Mouse (Mus musculus): ENCODE measurements around the gene Krtap5-1. TPM values are rescaled to one million over a fixed set of nuclear protein-coding genes. Genes with fewer than 3 reads are reported as not detected.

The Krtap5-1 gene
- total and polyA plus RNA-seq, 3 experiments = not detected

DNA sequence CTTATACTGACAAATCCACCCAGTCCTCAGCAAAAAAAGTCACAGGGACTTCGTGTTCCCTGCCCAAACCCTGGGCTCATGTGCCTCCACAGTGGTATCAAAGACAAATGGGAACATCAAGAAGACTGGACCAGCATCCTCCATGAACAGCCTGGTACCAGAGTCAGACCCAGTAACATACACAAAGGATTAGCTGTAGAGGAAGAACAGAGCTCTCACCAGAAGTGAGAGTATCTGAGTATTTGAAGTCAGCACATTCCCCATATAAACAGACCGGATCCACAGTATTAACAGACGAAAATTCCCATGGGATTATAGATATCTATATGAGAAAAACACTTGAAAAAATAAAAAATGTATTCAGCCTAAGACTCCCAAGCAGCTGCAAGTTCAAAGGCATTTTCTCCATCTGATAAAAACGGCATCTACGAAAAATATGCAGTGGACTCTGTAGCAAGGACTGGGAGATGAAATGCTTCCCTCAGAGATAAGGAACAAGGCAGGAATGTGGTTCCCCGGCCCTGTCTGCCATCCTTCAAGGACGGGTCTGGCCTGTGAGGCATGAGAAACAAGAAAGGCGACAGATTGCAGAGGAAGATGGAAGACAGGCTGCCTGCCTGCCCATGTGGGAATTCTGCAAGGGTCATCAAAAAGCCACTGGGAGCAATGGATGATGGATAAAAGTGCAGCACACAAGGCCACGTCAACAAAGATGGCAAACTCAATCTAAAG, 30.0 kb upstream of the Krtap5-1 start:
- DNase-seq (ENCODE audit: extremely low read depth) = no peak
- Histone ChIP-seq H3K36me3 (replicated peaks in 1 of 2; ENCODE audit: control insufficient read depth in 1 of 2, insufficient read depth in 1 of 2, low read length in 1 of 2) (no peaks in the 10 kb centered on the region), H3K27me3 (replicated peaks) (peaks cover 68% of the 10 kb centered on the region), H3K4me1 (ENCODE audit: control insufficient read depth in 1 of 2, insufficient read depth in 2 of 2) (no peaks in the 10 kb centered on the region), H3K27ac (ENCODE audit: insufficient read depth, low read depth) (no peak overlapping the region), H3K9ac (ENCODE audit: insufficient read depth, low read depth) (no peak overlapping the region), H3K79me2 (replicated peaks; ENCODE audit: control insufficient read depth, extremely low read depth, insufficient read depth, poor library complexity, severe bottlenecking) (no peaks in the 10 kb centered on the region), H3K4me3 (replicated peaks in 1 of 3; ENCODE audit: low read depth in 2 of 3, low read length in 2 of 3, poor library complexity in 1 of 3) (no peak overlapping the region), H3K9me3 (replicated peaks; ENCODE audit: low read length) (no peaks in the 10 kb centered on the region), H3K4me2 (ENCODE audit: insufficient read depth, low read depth, poor library complexity, severe bottlenecking) (no peak overlapping the region)
- in situ Hi-C loops (cut with MboI; ENCODE audit: low pct_ligation_motif_present, low pct_unique_long_range_greater_than_20kb, low sequenced_read_pairs) = no loop called here
- TF ChIP-seq CHD2 (IDR thresholded peaks at IDR 0.05; ENCODE audit: low read length) (no peak), JUND (conservative IDR thresholded peaks at IDR 0.05; ENCODE audit: low read depth, low read length) (no peak), USF2 (conservative IDR thresholded peaks at IDR 0.05; ENCODE audit: low read depth, low read length) (no peak), EP300 (IDR thresholded peaks at IDR 0.05; ENCODE audit: low read length) (no peak), MAZ (IDR thresholded peaks at IDR 0.05; ENCODE audit: low read depth, low read length) (no peak), TBP (conservative IDR thresholded peaks at IDR 0.05; ENCODE audit: low read depth, low read length) (no peak), CTCF (conservative IDR thresholded peaks at IDR 0.05 in 1 of 2, IDR thresholded peaks at IDR 0.05 in 1 of 2; ENCODE audit: low read depth in 2 of 2, low read length in 2 of 2) (no peak)
- dilution Hi-C loops (cut with MboI; ENCODE audit: extremely low pct_ligation_motif_present, extremely low pct_unique_long_range_greater_than_20kb, low sequenced_read_pairs) = no loop called here

- Histone ChIP-seq H3K27me3 (replicated peaks) (peaks cover 62% of the 10 kb centered on the region), H3K4me3 (replicated peaks in 1 of 3; ENCODE audit: low read depth in 2 of 3, low read length in 2 of 3, poor library complexity in 1 of 3) (no peak overlapping the region), H3K9ac (ENCODE audit: insufficient read depth, low read depth) (no peak overlapping the region), H3K4me1 (ENCODE audit: control insufficient read depth in 1 of 2, insufficient read depth in 2 of 2) (no peaks in the 10 kb centered on the region), H3K36me3 (replicated peaks in 1 of 2; ENCODE audit: control insufficient read depth in 1 of 2, insufficient read depth in 1 of 2, low read length in 1 of 2) (no peaks in the 10 kb centered on the region), H3K9me3 (replicated peaks; ENCODE audit: low read length) (no peaks in the 10 kb centered on the region), H3K27ac (ENCODE audit: insufficient read depth, low read depth) (no peak overlapping the region), H3K79me2 (replicated peaks; ENCODE audit: control insufficient read depth, extremely low read depth, insufficient read depth, poor library complexity, severe bottlenecking) (no peaks in the 10 kb centered on the region), H3K4me2 (ENCODE audit: insufficient read depth, low read depth, poor library complexity, severe bottlenecking) (no peak overlapping the region)
- in situ Hi-C loops (cut with MboI; ENCODE audit: low pct_ligation_motif_present, low pct_unique_long_range_greater_than_20kb, low sequenced_read_pairs) = no loop called here
- DNase-seq (ENCODE audit: extremely low read depth) = no peak
- dilution Hi-C loops (cut with MboI; ENCODE audit: extremely low pct_ligation_motif_present, extremely low pct_unique_long_range_greater_than_20kb, low sequenced_read_pairs) = no loop called here
- TF ChIP-seq SMC3 (IDR thresholded peaks at IDR 0.05; ENCODE audit: low read depth, low read length) (no peak), MEF2A (IDR thresholded peaks at IDR 0.05; ENCODE audit: borderline replicate concordance, low read depth, low read length) (no peak), ZKSCAN1 (IDR thresholded peaks at IDR 0.05; ENCODE audit: borderline replicate concordance, low read depth, low read length) (no peak), NRF1 (IDR thresholded peaks at IDR 0.05; ENCODE audit: low read depth, low read length) (no peak), RCOR1 (conservative IDR thresholded peaks at IDR 0.05; ENCODE audit: low read depth, low read length) (no peak), ZMIZ1 (IDR thresholded peaks at IDR 0.05; ENCODE audit: low read depth, low read length) (no peak), RAD21 (IDR thresholded peaks at IDR 0.05; ENCODE audit: low read depth, low read length) (no peak), IRF4 (IDR thresholded peaks at IDR 0.05; ENCODE audit: low read depth, low read length) (no peak), ZC3H11A (IDR thresholded peaks at IDR 0.05; ENCODE audit: low read depth, low read length) (no peak), ETS1 (conservative IDR thresholded peaks at IDR 0.05; ENCODE audit: low read depth, low read length) (no peak), POLR2A (IDR thresholded peaks at IDR 0.05; ENCODE audit: low read depth, low read length) (no peak), USF1 (IDR thresholded peaks at IDR 0.05; ENCODE audit: low read depth, low read length) (no peak), TCF12 (IDR thresholded peaks at IDR 0.05; ENCODE audit: low read depth, low read length) (no peak), CHD2 (IDR thresholded peaks at IDR 0.05; ENCODE audit: low read length) (no peak), MAX (IDR thresholded peaks at IDR 0.05; ENCODE audit: low read length) (no peak), UBTF (IDR thresholded peaks at IDR 0.05; ENCODE audit: low read depth, low read length) (no peak), KAT2A (IDR thresholded peaks at IDR 0.05; ENCODE audit: insufficient replicate concordance, low read length) (no peak), ZNF384 (IDR thresholded peaks at IDR 0.05; ENCODE audit: low read depth, low read length) (no peak), CHD1 (IDR thresholded peaks at IDR 0.05; ENCODE audit: low read depth, low read length) (no peak), BHLHE40 (IDR thresholded peaks at IDR 0.05; ENCODE audit: low read depth, low read length) (no peak)
Measured at GRCm38 (mm10) chr7:142323396-142324117, 26.6 kb upstream of the Krtap5-1 start.

Measured in CH12.LX (cell line).